Mouse (Mus musculus) T-helper 2 cell (primary cell): ENCODE results near the gene Cyp1a2.

ENCODE experiments used
- in situ Hi-C: fragments of 300-600 bp; cut with MboI, MseI; formaldehyde crosslinking; loops from one replicate; pipeline ENCODE4 v1.15.1; 2025; ENCODE audit warnings: high pct_unique_total_duplicates

The Cyp1a2 gene

GRCm38 (mm10) chr9:57671500-57671899 lies 12.0 kb downstream of the Cyp1a2 start:
- in situ Hi-C loops: no loop called here

DNA sequence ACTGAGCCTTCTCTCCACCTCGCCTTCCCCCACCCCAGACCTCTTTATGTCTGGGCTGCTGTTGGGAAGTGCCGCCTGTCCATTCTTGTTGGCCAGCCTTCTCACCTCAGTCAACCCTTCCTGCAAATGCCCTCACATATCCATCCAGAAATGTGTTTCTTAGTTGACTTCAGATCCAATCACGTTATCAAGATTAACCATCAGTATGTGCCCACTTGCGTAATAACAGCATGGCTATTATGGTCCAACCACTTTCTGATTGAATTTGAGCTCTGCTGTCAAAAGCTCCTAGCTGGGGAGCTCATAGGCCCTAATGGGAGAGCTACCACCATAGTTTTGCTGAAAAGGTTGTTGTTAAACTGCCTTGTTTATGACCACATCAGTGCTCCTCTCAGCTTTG lies 12.5 kb downstream of the Cyp1a2 start:
- in situ Hi-C loops: no loop called here

- in situ Hi-C loops: no loop called here
Observed at GRCm38 (mm10) chr9:57669566-57669965, 13.9 kb downstream of the Cyp1a2 start.

GRCm38 (mm10) chr9:57668277-57668676 lies 15.2 kb downstream of the Cyp1a2 start:
- in situ Hi-C loops: no loop called here

DNA sequence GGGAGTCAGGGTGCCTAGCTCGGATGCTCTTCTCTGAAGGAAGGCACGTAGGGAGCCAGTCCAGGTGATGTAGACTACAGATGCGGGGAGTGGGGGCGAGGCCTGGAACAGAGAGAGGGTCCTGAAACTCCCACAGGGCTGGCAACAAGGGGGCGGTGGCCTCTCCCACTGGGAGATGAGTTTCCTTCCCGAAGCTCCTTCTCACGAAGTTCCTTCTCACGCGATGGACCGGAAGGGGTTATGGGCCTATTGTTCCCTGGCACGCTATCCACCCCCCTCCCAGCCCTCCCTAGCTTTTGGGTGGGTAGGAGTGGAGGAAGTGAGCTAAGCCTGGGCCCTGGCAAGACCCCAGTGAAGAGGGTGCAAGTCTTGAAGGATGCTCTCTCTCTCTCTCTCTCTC lies 15.7 kb downstream of the Cyp1a2 start:
- in situ Hi-C loops: no loop called here

GRCm38 (mm10) chr9:57667136-57667535 lies 16.4 kb downstream of the Cyp1a2 start:
- in situ Hi-C loops: no loop called here

GRCm38 (mm10) chr9:57666536-57666935 lies 17.0 kb downstream of the Cyp1a2 start:
- in situ Hi-C loops: no loop called here

DNA sequence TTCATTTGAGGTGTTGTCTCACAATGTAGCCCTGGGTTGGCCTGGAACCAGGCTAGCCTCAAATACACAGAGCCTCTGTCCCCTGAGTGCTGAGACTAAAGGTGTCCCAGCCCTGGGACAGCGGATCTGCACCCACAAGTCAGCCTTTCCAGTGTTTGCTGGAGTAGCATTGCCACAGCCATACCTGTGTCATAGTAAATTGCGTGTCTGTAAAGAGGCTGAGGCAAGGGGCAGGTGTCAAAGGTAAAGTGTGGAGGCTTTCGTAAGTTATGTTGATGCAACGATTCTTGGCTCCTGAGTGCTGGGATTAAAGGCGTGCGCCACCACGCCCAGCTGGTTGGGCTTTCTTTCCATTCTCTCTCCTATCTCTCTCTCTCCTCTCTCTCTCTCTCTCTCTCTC lies 18.9 kb downstream of the Cyp1a2 start:
- in situ Hi-C loops: no loop called here

DNA sequence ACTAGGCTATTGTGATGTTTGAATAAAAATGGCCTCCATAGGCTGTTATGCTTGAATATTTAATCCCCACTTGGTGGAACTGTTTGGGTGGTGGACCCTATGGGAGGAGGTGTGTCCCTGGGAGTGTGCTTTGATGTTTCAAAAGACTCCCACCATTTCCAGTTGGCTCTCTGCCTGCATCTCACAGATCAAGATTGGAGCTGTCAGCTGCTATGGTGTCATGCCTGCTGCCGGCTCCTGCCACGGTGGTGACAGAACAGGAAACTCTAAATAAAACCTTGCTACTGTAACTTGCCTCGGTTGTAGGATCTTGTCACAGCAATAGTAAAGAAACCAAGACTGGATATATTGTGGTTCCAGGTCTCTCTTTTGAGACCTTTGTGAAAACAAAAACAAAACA lies 22.0 kb downstream of the Cyp1a2 start:
- in situ Hi-C loops: no loop called here

DNA sequence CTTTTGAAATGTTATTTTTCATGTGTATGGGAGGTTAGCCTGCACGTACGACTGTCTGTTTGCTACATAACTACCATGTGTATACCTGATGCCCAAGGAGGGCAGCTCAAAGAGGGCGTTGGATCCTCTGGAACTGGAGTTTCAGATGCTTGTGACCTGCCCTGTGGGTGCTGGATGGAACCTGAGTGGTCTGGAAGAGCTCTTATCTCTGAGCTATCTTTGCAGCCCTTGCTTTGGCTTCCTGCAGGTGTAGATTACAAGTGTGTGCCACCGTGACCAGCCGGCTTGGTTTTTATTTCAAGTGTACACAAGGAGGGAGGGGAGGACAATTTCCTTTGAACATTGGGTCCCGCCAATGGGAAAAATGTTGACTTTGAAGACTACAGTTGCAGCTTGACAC lies 23.0 kb downstream of the Cyp1a2 start:
- in situ Hi-C loops: no loop called here

DNA sequence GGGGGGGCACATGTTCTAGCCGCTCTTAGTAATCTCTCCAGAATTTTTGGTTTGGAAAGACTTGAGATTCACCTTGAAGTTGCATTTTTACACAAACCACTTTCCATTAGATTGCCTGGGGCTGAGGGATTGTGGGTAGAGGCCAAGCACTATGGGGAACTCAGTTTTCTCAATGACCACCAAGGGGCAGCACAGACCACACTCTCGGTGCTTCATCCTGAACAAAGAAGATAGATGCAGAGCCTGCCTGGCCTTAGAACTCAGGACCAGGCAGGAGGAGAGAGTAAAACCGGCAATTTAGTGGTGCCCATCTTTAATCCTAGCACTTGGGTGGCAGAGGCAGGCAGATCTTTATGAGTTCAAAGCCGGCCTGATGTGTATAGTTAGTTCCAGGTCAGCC lies 23.7 kb downstream of the Cyp1a2 start:
- in situ Hi-C loops: loop anchor here (5.0 kb wide), 2 partner anchors 37 to 93 kb away; partner anchors contain the start of gene Lman1l

DNA sequence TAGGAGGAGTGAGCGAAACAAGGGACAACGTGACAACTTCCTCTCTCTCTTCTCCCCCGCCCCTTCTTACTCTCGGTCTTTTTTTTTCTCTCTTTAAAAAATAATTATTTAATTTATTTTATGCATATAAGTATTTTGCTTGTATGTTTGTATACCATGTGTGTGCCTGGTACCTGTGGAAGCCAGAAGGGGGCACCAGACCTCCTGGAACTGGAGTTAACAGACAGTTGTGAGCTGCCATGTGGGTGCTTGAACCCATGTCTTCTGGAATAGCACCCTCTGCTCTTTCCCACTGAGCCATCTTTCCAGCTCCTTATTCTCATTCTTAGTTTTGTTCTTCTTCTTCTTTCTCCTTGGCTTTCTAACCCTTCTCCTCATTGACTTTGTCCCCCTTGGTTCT lies 24.5 kb downstream of the Cyp1a2 start:
- in situ Hi-C loops: loop anchor here (5.0 kb wide), 2 partner anchors 37 to 93 kb away; partner anchors contain the start of gene Lman1l

DNA sequence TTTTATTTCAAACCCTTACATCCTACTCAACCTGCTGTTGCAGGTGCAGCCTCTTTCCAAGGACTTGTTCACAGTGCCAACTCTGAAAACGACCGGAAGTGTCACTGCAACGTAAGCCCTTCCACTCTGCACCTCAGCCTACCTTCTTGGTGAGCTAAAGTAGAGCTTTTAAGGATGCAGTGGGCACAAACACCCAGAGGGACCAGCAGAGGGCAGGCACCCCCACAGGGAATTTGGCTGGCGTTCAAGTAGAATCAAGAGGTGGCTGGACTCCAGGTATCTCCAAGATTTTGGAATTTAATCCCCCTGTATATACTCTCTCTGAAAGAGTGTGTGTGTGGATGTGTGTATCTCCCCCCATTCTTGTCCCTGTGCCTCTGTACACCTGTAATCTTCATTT lies 25.7 kb downstream of the Cyp1a2 start:
- in situ Hi-C loops: loop anchor here (5.0 kb wide), 2 partner anchors 36 to 94 kb away; partner anchors contain the start of gene Lman1l

GRCm38 (mm10) chr9:57656631-57657350 lies 26.7 kb downstream of the Cyp1a2 start:
- in situ Hi-C loops: loop anchor here (5.0 kb wide), 2 partner anchors 34 to 96 kb away; partner anchors contain the start of gene Lman1l

GRCm38 (mm10) chr9:57655749-57656148 lies 27.8 kb downstream of the Cyp1a2 start:
- in situ Hi-C loops: loop anchor here (5.0 kb wide), 2 partner anchors 33 to 97 kb away; partner anchors contain the start of gene Lman1l

DNA sequence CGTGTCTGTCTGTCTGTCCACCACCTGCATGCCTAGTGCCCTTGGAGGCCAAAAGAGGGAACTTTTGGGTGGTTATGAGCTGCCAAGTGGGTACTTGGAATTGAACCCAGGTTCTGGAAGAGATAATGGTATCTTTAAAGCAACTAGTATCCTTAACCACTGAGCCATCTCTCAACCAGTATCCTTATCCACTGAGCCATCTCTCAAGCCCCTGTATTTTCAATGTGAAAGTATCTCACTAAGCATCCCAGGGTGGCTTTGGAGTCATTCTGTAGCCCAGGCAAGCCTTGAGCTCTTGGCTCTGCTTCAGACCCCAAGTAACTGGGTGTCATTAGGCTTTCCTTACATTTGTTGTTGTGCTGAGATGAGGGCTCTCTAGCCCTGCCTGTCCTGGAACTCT lies 28.5 kb downstream of the Cyp1a2 start:
- in situ Hi-C loops: loop anchor here (5.0 kb wide), 2 partner anchors 33 to 97 kb away; partner anchors contain the start of gene Lman1l

- in situ Hi-C loops: no loop called here
Observed at GRCm38 (mm10) chr9:57653283-57653682, 30.2 kb downstream of the Cyp1a2 start, which contains the start of gene Csk. Gene Csk (minus strand): TSS chr9:57653631.

- in situ Hi-C loops: no loop called here
Observed at GRCm38 (mm10) chr9:57652855-57653254, 30.6 kb downstream of the Cyp1a2 start.

DNA sequence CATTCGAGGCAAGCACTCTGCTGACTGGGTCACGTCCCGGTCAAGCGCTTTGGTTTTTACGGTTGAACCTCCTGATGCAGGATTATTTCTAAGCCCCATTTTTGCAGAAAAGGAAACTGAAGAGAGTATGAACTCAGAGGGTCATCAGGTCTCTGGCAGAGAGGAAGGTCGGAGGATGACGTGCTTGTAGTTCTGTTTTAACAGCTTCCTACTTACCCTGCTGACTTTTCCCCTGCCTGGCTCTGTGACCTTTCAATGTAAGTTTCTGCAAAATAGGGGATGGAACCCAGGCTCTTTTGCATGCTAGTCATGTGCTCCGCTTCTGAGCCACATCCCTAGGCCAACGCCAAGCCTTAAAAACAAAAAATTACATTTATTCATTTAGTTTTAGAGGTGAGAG lies 31.2 kb downstream of the Cyp1a2 start:
- in situ Hi-C loops: no loop called here

- in situ Hi-C loops: no loop called here
Observed at GRCm38 (mm10) chr9:57650786-57651311, 32.7 kb downstream of the Cyp1a2 start.

GRCm38 (mm10) chr9:57650130-57650785 lies 33.2 kb downstream of the Cyp1a2 start:
- in situ Hi-C loops: no loop called here

- in situ Hi-C loops: no loop called here
Observed at GRCm38 (mm10) chr9:57647286-57648108, 36.0 kb downstream of the Cyp1a2 start.
